In the genomic region with DNA sequence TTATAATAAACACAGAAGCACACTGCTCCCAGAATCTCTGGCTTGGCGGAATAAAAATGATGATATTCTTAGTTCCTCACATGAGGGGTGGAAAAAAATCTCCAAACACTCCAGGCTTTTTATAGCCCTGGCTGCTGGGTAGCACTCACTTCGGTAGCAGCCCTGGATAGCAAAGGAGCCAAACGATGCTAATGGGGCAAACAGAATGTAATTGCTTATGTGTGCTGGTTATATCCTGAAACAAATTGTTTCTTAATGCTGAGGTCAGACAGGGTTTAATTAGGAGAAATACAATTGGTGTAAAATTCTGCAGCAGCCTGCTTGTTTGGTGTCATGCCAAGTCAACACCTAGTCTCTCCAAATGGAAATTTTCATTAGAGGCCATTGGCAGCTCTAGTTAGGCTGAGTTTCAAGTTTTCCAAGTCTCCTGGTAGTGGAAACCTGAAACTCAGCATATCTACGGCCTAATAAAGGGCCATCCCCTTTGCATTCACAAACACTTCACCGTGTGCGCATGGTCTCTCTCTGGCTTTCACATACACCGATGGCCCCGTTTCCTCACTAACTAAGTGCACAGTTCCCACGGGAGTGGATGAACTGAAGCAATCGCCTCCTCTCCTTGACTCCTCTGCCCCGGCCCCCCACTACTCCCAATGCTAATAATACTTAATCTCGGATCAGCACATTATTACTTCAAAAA, we compare ENCODE assay signal across 9 mouse cellular contexts.
DNase-seq lines count a peak whose midpoint lies in the region.
"Had no signal": no experiment of that assay in that cellular context is flagged by ENCODE, and none has a peak within 500 bp of the region (broad histone marks: within the 10 kb centered on the region; RNA-seq: fewer than 3 reads in every experiment).

No protein-coding gene starts in this region.

- peak; percentile 37 to 46 for DNase-seq in left cerebral cortex, postnatal 14 days (ENCODE audit: low spot score in 2 of 2)
- no peak for DNase-seq in left cerebral cortex, postnatal 36 days (ENCODE audit: low spot score in 2 of 2)
- DNase-seq in cerebellum, postnatal 14 days: peak; percentile 30 to 67
- peak; percentile 47 to 63 for DNase-seq in heart, adult 18-20 months
- peak; percentile 7 to 41 for DNase-seq in kidney, postnatal 36 days
- DNase-seq in embryo, embryonic 10.5 days (ENCODE audit: low spot score): no peak
- no peak for DNase-seq in thymus, postnatal 4 days
- DNase-seq in spleen, adult 12 weeks (ENCODE audit: low spot score): no peak
- DNase-seq: thymus, adult 2 months had no signal

- intact Hi-C loops in left cerebral cortex, postnatal 14 days (cut with DNase I): no loop called here
- intact Hi-C loops in left cerebral cortex, postnatal 36 days (cut with DNase I): no loop called here

Comparison
In these comparisons a context has a peak if more than half of its experiments do, and no peak if none do; other contexts are left out.
1. DNase-seq: peak in left cerebral cortex, postnatal 14 days (2 of 2), cerebellum, postnatal 14 days (2 of 2), heart, adult 18-20 months (2 of 2) and kidney, postnatal 36 days (2 of 2); none in left cerebral cortex, postnatal 36 days (0 of 2), embryo, embryonic 10.5 days (single experiment), thymus, postnatal 4 days (single experiment) and spleen, adult 12 weeks (single experiment).